Mouse (Mus musculus): ENCODE data around the gene Fxn. TPM values are rescaled to one million over a fixed set of nuclear protein-coding genes. Genes with fewer than 3 reads are reported as not detected.

Gene Fxn
- total and polyA plus RNA-seq, 3 experiments: 25.8 to 34.6 (median 31.1) TPM

DNA sequence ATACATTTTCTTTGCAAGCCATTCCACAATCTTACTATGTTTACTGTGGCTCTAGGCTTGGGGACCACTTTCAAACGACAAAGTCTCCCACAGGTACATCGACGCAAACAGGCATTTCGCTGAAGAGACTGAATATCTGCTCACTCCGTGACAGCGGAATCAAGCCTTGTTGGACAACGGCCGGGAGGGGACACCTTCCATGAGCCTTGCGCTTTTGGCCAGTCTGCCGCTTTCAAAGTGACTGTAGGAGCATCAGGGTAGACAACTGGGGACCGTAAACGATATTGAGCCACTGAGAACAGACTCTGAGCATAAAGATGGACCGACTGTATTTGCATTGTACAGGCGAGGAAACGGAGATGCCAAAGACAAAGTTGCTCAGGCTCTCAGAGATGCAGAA is 1.5 kb downstream of the Fxn start:
- TF ChIP-seq SMC3 (IDR thresholded peaks at IDR 0.05; ENCODE audit: low read depth, low read length): no peak
- TF ChIP-seq MAZ (IDR thresholded peaks at IDR 0.05; ENCODE audit: low read depth, low read length): no peak
- TF ChIP-seq UBTF (IDR thresholded peaks at IDR 0.05; ENCODE audit: low read depth, low read length): no peak
- TF ChIP-seq NELFE (IDR thresholded peaks at IDR 0.05; ENCODE audit: low read depth, low read length): no peak
- no peak for TF ChIP-seq BHLHE40 (IDR thresholded peaks at IDR 0.05; ENCODE audit: low read depth, low read length)
- no peak for TF ChIP-seq PAX5 (IDR thresholded peaks at IDR 0.05; ENCODE audit: low read length)
- no peak for TF ChIP-seq HCFC1 (IDR thresholded peaks at IDR 0.05; ENCODE audit: low read depth, low read length)
- TF ChIP-seq GABPA (IDR thresholded peaks at IDR 0.05; ENCODE audit: insufficient replicate concordance, low read depth, low read length): no peak
- TF ChIP-seq JUN (IDR thresholded peaks at IDR 0.05; ENCODE audit: insufficient read depth, low read depth, low read length): no peak
- TF ChIP-seq E2F4 (IDR thresholded peaks at IDR 0.05; ENCODE audit: insufficient replicate concordance, low read depth, low read length): no peak
- TF ChIP-seq POLR2A (IDR thresholded peaks at IDR 0.05; ENCODE audit: low read depth, low read length): no peak
- no peak for TF ChIP-seq NRF1 (IDR thresholded peaks at IDR 0.05; ENCODE audit: low read depth, low read length)
- no peak for TF ChIP-seq SIN3A (IDR thresholded peaks at IDR 0.05; ENCODE audit: low read length)
- no peak for TF ChIP-seq CTCF (conservative IDR thresholded peaks at IDR 0.05 in 1 of 2, IDR thresholded peaks at IDR 0.05 in 1 of 2; ENCODE audit: low read depth in 2 of 2, low read length in 2 of 2)
- TF ChIP-seq ZKSCAN1 (IDR thresholded peaks at IDR 0.05; ENCODE audit: borderline replicate concordance, low read depth, low read length): no peak
- TF ChIP-seq MXI1 (IDR thresholded peaks at IDR 0.05; ENCODE audit: low read depth, low read length): no peak
- in situ Hi-C loops (cut with MboI; ENCODE audit: low pct_ligation_motif_present, low pct_unique_long_range_greater_than_20kb, low sequenced_read_pairs): loop anchor here (10.0 to 25.0 kb wide), 2 partner anchors 424 to 583 kb away; partner anchors contain the start of gene Pgm5
- H3K4me2 ChIP-seq (ENCODE audit: insufficient read depth, low read depth, poor library complexity, severe bottlenecking): peak overlapping the region; percentile 56; the same call in 1 of the 2 replicates
- H3K9ac ChIP-seq (ENCODE audit: insufficient read depth, low read depth): peak overlapping the region; percentile 61
- DNase-seq (ENCODE audit: extremely low read depth): no peak
- H3K4me1 ChIP-seq (ENCODE audit: control insufficient read depth in 1 of 2, insufficient read depth in 2 of 2): peaks cover 8 to 42% of the 10 kb centered on the region in 2 experiments
- peaks cover 16 to 37% of the 10 kb centered on the region in 2 experiments for H3K36me3 ChIP-seq (replicated peaks in 1 of 2; ENCODE audit: control insufficient read depth in 1 of 2, insufficient read depth in 1 of 2, low read length in 1 of 2)
- H3K4me3 ChIP-seq (replicated peaks in 1 of 3; ENCODE audit: low read depth in 2 of 3, low read length in 2 of 3, poor library complexity in 1 of 3): no peak overlapping the region
- H3K9me3 ChIP-seq (replicated peaks; ENCODE audit: low read length): peaks cover 2% of the 10 kb centered on the region
- dilution Hi-C loops (cut with MboI; ENCODE audit: extremely low pct_ligation_motif_present, extremely low pct_unique_long_range_greater_than_20kb, low sequenced_read_pairs): no loop called here
- no peak overlapping the region for H3K27ac ChIP-seq (ENCODE audit: insufficient read depth, low read depth)
- no peaks in the 10 kb centered on the region for H3K27me3 ChIP-seq (replicated peaks)
- H3K79me2 ChIP-seq (replicated peaks; ENCODE audit: control insufficient read depth, extremely low read depth, insufficient read depth, poor library complexity, severe bottlenecking): no peaks in the 10 kb centered on the region

DNA sequence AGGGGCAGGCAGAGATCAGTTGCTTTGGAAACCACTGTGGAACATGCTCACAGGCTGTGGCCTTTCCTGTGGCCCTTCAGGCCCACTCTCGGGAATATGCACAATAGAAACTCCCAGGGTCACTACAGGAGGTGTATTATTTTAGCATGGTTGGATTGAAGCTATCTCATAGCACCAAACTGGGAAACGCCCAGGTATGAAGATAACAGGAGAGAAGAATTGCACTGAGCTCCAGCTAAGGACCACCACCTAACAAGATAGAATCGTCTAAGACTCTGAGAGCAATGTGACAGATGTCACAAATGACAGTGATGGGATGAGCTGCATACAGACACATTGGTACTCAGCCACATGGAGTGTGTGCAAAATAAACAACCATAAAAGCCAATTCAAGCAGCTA is 6.1 kb downstream of the Fxn start:
- no peak overlapping the region for H3K4me3 ChIP-seq (replicated peaks in 1 of 3; ENCODE audit: low read depth in 2 of 3, low read length in 2 of 3, poor library complexity in 1 of 3)
- H3K9me3 ChIP-seq (replicated peaks; ENCODE audit: low read length): peaks cover 2% of the 10 kb centered on the region
- H3K27ac ChIP-seq (ENCODE audit: insufficient read depth, low read depth): no peak overlapping the region
- H3K79me2 ChIP-seq (replicated peaks; ENCODE audit: control insufficient read depth, extremely low read depth, insufficient read depth, poor library complexity, severe bottlenecking): no peaks in the 10 kb centered on the region
- H3K9ac ChIP-seq (ENCODE audit: insufficient read depth, low read depth): no peak overlapping the region
- H3K27me3 ChIP-seq (replicated peaks): no peaks in the 10 kb centered on the region
- no peak for DNase-seq (ENCODE audit: extremely low read depth)
- dilution Hi-C loops (cut with MboI; ENCODE audit: extremely low pct_ligation_motif_present, extremely low pct_unique_long_range_greater_than_20kb, low sequenced_read_pairs) (no loop called here), in situ Hi-C loops (cut with MboI; ENCODE audit: low pct_ligation_motif_present, low pct_unique_long_range_greater_than_20kb, low sequenced_read_pairs) (loop anchor here (10.0 to 25.0 kb wide), 2 partner anchors 287 to 419 kb away; no protein-coding TSS in a partner anchor)
- peaks cover 4 to 28% of the 10 kb centered on the region in 2 experiments for H3K4me1 ChIP-seq (ENCODE audit: control insufficient read depth in 1 of 2, insufficient read depth in 2 of 2)
- no peak overlapping the region for H3K4me2 ChIP-seq (ENCODE audit: insufficient read depth, low read depth, poor library complexity, severe bottlenecking)
- peaks cover 26 to 63% of the 10 kb centered on the region in 2 experiments for H3K36me3 ChIP-seq (replicated peaks in 1 of 2; ENCODE audit: control insufficient read depth in 1 of 2, insufficient read depth in 1 of 2, low read length in 1 of 2)
- TF ChIP-seq SMC3 (IDR thresholded peaks at IDR 0.05; ENCODE audit: low read depth, low read length) (no peak), CHD1 (IDR thresholded peaks at IDR 0.05; ENCODE audit: low read depth, low read length) (no peak), MAZ (IDR thresholded peaks at IDR 0.05; ENCODE audit: low read depth, low read length) (no peak)
